Mouse (Mus musculus) kidney, embryonic 14.5 days (tissue): ENCODE measurements around the gene Ankrd6. TPM values are rescaled to one million over a fixed set of nuclear protein-coding genes. Genes with fewer than 3 reads are reported as not detected.

ENCODE experiments used
- ATAC-seq: fragments of 200-750 bp; cut with Nextera tagmentation; 2 replicates; pipeline ENCODE4 v1.8.0; 2017; ENCODE audit warnings: moderate number of reproducible peaks, mild to moderate bottlenecking, moderate TSS enrichment, moderate library complexity; ENCODE audit not compliant: low FRiP score, low TSS enrichment
- H3K27ac ChIP-seq: fragments of 300-500 bp; sonication (generic); 2 replicates; pipeline ENCODE4 v1.5.1; 2014; ENCODE audit warnings: low read depth, mild to moderate bottlenecking, low read length, moderate library complexity, mixed read lengths
- H3K27me3 ChIP-seq: fragments of 300-500 bp; sonication (generic); 2 replicates; pipeline ENCODE4 v1.6.1; 2014; ENCODE audit warnings: mild to moderate bottlenecking, low read length; ENCODE audit not compliant: control insufficient read depth, insufficient read depth
- H3K36me3 ChIP-seq: fragments of 300-500 bp; sonication (generic); 2 replicates; pipeline ENCODE4 v1.6.1; 2014; ENCODE audit warnings: low read length, mixed read lengths; ENCODE audit not compliant: control insufficient read depth, insufficient read depth
- H3K4me1 ChIP-seq: fragments of 300-500 bp; sonication (generic); 2 replicates; pipeline ENCODE4 v1.6.1; 2014; ENCODE audit warnings: low read length, mixed read lengths; ENCODE audit not compliant: control insufficient read depth, insufficient read depth
- H3K4me2 ChIP-seq: fragments of 300-500 bp; sonication (generic); replicated peaks from 2 replicates; pipeline ENCODE4 v1.6.1; 2014; ENCODE audit warnings: low read depth, mild to moderate bottlenecking, low read length
- H3K4me3 ChIP-seq: fragments of 300-500 bp; sonication (generic); 2 replicates; pipeline ENCODE4 v1.5.1; 2014; ENCODE audit warnings: mild to moderate bottlenecking, low read length
- H3K9ac ChIP-seq: fragments of 300-500 bp; sonication (generic); 2 replicates; pipeline ENCODE4 v1.6.1; 2014; ENCODE audit warnings: low read depth, mild to moderate bottlenecking, low read length, moderate library complexity
- H3K9me3 ChIP-seq: fragments of 300-500 bp; sonication (generic); 2 replicates; pipeline ENCODE4 v1.6.1; 2016; ENCODE audit warnings: low read length; ENCODE audit not compliant: control insufficient read depth
- WGBS: fragments of 180-500 bp; shearing (Covaris S2); extraction: QIAGEN DNeasy Blood & Tissue Kit; methylation state at CpG from one replicate; pipeline ENCODE4 v1.1.7; 2014; 5-methylcytosine and 5-hydroxymethylcytosine counted together
- polyA plus RNA-seq: library from polyadenylated mRNA; unstranded; fragments of >200 nt; fragmentation: Nextera tagmentation; extraction: Ambion mirVana; gene quantifications from 2 replicates; pipeline ENCODE4 v1.2.1, GENCODE M21; 2014

Ankrd6 gene
- polyA plus RNA-seq, 1 experiment from 2014 or later: 14.3 TPM

DNA sequence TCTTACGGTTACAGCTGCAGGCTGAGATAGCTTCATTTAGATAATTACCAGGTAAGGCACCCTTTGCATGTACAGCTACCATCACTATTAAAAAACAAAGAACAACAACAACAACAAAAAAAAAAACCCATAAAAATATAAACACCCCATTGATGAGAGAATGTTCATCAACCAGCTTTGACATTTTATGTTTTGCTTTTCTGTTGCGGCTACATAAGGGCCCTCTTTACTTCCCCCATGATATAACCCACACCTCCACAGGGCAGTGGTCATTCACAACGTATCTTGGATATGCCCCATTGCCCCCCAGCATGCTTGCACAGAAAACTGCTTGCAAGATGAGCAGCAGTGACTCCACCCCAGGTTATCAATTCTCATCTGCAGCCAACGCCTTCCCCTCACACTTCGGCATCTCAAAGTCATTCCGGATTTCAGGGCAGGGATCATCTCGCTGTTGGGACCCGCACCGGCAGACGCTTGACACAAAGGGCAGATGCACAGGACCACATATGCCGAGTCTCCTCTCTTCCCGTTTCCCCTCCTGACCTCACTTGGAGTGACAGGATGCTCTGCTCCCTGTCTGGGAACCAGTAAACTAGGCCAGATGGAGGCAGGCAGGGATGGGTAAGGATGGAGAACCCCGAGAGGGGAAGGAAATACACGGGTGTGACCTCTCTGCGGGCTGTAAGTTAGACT, 87.7 kb downstream of the Ankrd6 start:
- Histone ChIP-seq H3K9me3 (no peaks in the 10 kb centered on the region), H3K27ac (no peak overlapping the region), H3K4me3 (no peak overlapping the region), H3K27me3 (no peaks in the 10 kb centered on the region), H3K4me1 (peaks cover 13% of the 10 kb centered on the region; the same call in 1 of the 2 replicates), H3K9ac (no peak overlapping the region), H3K4me2 (no peak overlapping the region), H3K36me3 (no peaks in the 10 kb centered on the region)
- WGBS: 28% methylated on average over 15 of the region's 15 CpGs
- peak; percentile 30; the same call in 1 of the 2 replicates for ATAC-seq

DNA sequence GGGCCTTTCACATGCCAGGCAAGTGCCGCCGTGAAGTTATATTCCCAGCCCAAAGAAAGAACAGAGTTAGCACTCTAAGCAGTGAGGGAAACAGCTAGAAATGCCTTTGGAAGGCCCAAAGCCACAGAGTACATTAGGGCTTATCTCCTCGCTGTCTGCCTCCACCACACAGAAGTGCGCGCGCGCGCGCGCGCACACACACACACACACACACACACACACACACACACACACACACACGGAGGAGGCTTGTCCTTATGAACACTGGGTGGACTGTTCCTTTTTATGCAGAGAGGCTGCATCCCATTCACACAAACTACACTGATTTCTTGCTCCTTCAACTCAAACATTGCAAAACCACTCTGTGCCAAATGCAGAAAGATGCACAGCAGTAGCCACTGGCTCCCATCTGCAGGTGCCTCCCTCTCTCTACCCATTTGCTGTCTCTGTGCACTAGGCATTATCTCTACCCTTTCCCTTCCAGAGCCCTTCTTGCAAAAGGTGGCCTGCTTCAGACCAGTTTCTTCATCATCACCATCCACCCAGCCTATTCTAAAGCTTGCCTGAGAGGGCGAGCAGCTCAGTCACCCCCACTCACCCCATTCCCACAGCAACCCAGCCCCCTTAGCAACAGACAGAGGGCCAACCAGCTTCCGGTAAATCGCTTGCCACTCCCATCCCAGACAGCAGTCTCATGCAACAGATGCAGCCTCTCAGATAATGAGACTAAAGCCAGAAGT, 88.5 kb downstream of the Ankrd6 start:
- ATAC-seq: peak; percentile 60
- Histone ChIP-seq H3K4me2 (no peak overlapping the region), H3K4me3 (no peak overlapping the region), H3K9me3 (no peaks in the 10 kb centered on the region), H3K9ac (no peak overlapping the region), H3K36me3 (no peaks in the 10 kb centered on the region), H3K4me1 (peaks cover 13% of the 10 kb centered on the region; the same call in 1 of the 2 replicates), H3K27me3 (no peaks in the 10 kb centered on the region), H3K27ac (no peak overlapping the region)
- WGBS: 76% methylated on average over 15 of the region's 15 CpGs

DNA sequence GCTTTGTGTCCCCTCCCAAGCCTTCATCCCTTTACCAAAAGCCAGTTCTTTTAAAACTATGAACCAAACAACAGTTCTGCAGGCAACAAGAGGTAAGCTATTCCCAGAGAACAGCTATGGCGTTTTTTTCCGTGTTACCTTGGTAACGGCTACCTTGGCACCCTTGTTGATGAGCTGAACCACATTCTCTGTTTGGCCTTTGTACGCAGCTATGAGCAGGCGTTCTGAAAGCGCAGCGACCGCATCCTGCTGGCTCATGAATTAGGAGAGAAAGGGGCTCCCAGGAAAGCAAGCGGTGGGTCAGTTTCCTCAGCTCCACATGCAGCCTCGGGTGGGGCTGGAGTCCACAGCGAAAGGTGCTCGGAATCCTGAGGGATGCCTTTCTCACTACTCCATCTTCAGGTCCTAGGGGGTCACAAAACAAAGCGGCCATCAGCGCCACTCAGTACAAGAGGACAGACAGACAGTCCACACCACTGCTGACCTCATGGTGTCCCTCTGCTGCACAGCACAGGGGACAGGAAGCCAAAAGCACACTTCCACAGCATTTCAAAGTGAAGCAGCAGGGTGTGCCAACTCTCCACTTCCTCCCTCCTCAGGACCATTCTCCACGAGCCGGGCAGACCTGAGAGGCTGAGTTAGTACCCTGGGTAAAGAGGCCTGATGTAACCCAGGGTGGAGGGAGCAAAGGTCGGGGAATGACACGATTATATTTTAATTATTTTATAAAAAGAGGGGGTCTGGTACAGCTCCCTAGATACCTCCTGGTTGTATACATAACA, 90.3 kb downstream of the Ankrd6 start:
- Histone ChIP-seq H3K9ac (no peak overlapping the region), H3K27ac (no peak overlapping the region), H3K4me3 (no peak overlapping the region), H3K4me2 (no peak overlapping the region), H3K4me1 (peaks cover 13% of the 10 kb centered on the region; the same call in 1 of the 2 replicates), H3K27me3 (no peaks in the 10 kb centered on the region), H3K36me3 (no peaks in the 10 kb centered on the region), H3K9me3 (no peaks in the 10 kb centered on the region)
- WGBS: 80% methylated on average over 18 of the region's 18 CpGs
- no peak for ATAC-seq

DNA sequence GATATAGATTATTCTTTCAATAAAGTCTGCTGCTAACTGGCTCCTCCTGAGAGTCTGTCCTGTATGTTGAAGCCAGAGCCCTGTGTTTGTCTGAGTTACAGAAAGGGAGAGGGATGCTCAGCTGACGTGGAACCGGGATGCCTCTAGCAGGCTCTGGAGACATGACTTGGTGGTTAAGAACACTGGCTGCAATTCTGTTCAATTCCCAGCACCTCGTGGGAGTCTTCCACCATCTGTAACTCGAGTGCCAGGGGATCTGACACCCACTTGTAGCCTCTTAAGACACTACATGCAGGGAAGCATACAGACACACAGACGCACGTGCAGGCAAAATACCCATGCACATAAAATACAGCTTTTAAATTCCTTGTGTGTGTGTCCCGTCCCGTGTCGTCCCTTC, 95.1 kb downstream of the Ankrd6 start:
- 39% methylated on average over 9 of the region's 9 CpGs for WGBS

DNA sequence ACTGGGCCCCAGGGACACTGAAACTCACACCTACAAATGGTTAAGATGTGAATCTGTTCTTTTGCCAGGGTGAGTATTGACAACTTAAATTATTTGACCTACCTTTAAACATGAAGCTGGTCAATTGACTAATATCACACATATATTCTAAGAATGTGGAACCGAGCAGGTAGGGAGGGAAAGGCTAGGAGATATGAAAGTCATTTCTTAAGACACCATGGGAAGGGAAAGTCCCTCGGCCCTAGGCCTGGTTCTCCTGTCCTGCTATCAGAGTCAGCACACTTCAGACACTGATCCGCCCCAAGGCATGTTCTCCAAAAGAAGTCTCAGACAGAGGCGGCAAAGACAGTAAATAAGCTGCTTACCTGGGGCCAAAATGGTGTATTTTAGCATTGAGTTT, 95.7 kb downstream of the Ankrd6 start:
- H3K4me2 ChIP-seq: no peak overlapping the region
- no peaks in the 10 kb centered on the region for H3K36me3 ChIP-seq
- no peak overlapping the region for H3K4me3 ChIP-seq
- H3K4me1 ChIP-seq: no peaks in the 10 kb centered on the region
- no peak overlapping the region for H3K9ac ChIP-seq
- H3K27ac ChIP-seq: no peak overlapping the region
- no peak for ATAC-seq
- no peaks in the 10 kb centered on the region for H3K9me3 ChIP-seq
- WGBS: 89% methylated on average over 4 of the region's 4 CpGs
- H3K27me3 ChIP-seq: no peaks in the 10 kb centered on the region

More for the DNA sequence above, 95.1 kb downstream of the Ankrd6 start:
- Histone ChIP-seq H3K27ac (no peak overlapping the region), H3K27me3 (no peaks in the 10 kb centered on the region), H3K4me1 (no peaks in the 10 kb centered on the region), H3K4me2 (no peak overlapping the region), H3K9me3 (no peaks in the 10 kb centered on the region), H3K36me3 (no peaks in the 10 kb centered on the region), H3K9ac (no peak overlapping the region), H3K4me3 (no peak overlapping the region)
- no peak for ATAC-seq

DNA sequence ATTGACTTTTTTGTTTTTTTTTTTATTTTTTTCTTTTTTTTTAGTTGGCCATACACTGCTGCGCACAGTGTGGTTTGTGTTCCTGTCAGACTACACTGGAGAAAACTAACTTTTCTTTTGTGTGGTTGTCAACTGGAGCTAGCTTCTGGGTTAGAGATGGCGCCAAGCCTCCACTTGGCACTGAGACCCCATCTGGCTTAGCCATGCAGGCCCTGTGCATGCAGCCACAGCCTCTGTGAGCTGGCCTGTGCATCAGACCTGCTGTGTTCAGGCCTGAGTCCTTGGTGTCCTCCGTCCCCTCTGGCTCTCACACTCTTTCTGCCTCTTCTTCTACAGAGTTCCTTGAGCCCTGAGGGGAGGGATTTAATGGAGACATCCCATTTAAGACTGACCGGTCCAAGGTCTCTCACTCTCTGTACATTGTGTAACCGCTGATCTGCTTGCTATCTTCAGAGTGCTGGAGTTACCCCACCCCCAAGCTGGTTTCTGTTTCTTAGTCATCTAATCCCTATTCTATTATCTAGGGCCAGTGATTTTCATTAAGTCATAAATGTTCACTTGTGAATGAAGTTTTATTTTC, 96.9 kb downstream of the Ankrd6 start:
- no peak overlapping the region for H3K4me2 ChIP-seq
- H3K36me3 ChIP-seq: no peaks in the 10 kb centered on the region
- no peak overlapping the region for H3K4me3 ChIP-seq
- no peak overlapping the region for H3K9ac ChIP-seq
- WGBS: 86% methylated on average over 5 of the region's 5 CpGs
- H3K9me3 ChIP-seq: no peaks in the 10 kb centered on the region
- H3K4me1 ChIP-seq: no peaks in the 10 kb centered on the region
- no peak for ATAC-seq
- no peaks in the 10 kb centered on the region for H3K27me3 ChIP-seq
- no peak overlapping the region for H3K27ac ChIP-seq

DNA sequence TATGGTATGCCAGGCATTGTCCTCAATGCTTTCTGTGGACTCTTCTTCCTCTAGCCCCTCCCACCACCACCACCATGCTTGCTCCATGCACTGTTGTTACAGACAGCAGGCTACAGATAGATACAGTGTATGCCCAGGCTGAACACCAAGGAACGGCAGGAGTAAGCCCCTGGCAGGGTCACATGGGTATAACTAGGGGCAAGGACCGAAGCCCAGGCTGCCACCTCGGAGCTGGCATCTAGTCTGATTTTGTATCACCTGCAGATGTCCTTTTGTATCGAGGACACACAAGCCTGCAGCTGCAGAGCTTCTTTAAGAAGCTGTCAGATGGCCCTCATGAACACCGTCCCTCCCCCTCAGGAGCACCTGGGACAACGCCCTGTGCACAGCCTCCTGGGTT, 97.8 kb downstream of the Ankrd6 start:
- H3K9ac ChIP-seq: no peak overlapping the region
- no peaks in the 10 kb centered on the region for H3K4me1 ChIP-seq
- H3K4me3 ChIP-seq: no peak overlapping the region
- H3K36me3 ChIP-seq: no peaks in the 10 kb centered on the region
- H3K9me3 ChIP-seq: no peaks in the 10 kb centered on the region
- 76% methylated on average over 6 of the region's 6 CpGs for WGBS
- no peaks in the 10 kb centered on the region for H3K27me3 ChIP-seq
- H3K27ac ChIP-seq: no peak overlapping the region
- ATAC-seq: no peak
- no peak overlapping the region for H3K4me2 ChIP-seq

DNA sequence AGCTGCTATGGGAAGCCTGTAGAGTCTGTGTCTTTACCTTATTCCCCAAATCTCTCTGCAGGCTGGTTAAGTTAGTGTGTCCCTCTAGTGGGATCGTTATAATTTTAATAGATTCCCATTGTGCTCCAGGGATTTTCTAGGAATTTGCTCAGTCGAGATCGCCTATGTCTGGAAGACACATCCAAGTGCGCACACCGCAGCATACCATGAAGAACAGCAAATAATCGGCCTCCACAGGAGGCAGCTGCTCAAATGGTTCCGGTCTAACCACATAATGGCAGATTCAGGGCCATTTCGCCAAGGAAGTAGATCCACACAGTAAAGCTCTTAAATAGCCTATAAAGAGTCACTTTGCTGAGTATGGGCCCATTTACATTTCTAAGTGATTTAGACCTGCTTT, 98.3 kb downstream of the Ankrd6 start:
- Histone ChIP-seq H3K4me1 (no peaks in the 10 kb centered on the region), H3K4me2 (no peak overlapping the region), H3K27me3 (no peaks in the 10 kb centered on the region), H3K9ac (no peak overlapping the region), H3K4me3 (no peak overlapping the region), H3K36me3 (no peaks in the 10 kb centered on the region), H3K27ac (no peak overlapping the region), H3K9me3 (no peaks in the 10 kb centered on the region)
- ATAC-seq: no peak
- 93% methylated on average over 8 of the region's 8 CpGs for WGBS
